ENCODE assay signal across 22 mouse cellular contexts in genomic region chr17:27081868-27082267, GRCm38 (mm10). TPM values are rescaled to one million over a fixed set of nuclear protein-coding genes. Genes with fewer than 3 reads are reported as not detected.
DNase-seq lines count a peak whose midpoint lies in the region; ATAC-seq and TF ChIP-seq lines count a peak whose summit lies in the region.
"Had no signal": no experiment of that assay in that cellular context is flagged by ENCODE, and none has a peak within 500 bp of the region (broad histone marks: within the 10 kb centered on the region; RNA-seq: fewer than 3 reads in every experiment).

No protein-coding gene starts in this region.

- H3K9me3 ChIP-seq in liver, embryonic 15.5 days (replicated peaks) = peaks cover 5% of the 10 kb centered on the region; the same call in 1 of the 2 replicates
- 0 out of 2 replicates have a peak, but pooled peaks cover 5% of the 10 kb centered on the region for H3K9me3 ChIP-seq in liver, embryonic 12.5 days (replicated peaks)
- no peaks in the 10 kb centered on the region for H3K9me3 ChIP-seq in intestine, postnatal 0 days (ENCODE audit: control insufficient read depth)
- H3K9me3 ChIP-seq in stomach, embryonic 16.5 days (replicated peaks; ENCODE audit: control insufficient read depth, low read length) = 0 out of 2 replicates have a peak, but pooled peaks cover 3% of the 10 kb centered on the region
- no peaks in the 10 kb centered on the region for H3K9me3 ChIP-seq in midbrain, embryonic 13.5 days
- H3K9me3 ChIP-seq: embryonic facial prominence, embryonic 12.5 days; heart, embryonic 15.5 days; midbrain, embryonic 12.5 days had no signal

- no peaks in the 10 kb centered on the region for H3K36me3 ChIP-seq in liver, embryonic 15.5 days (replicated peaks)
- 0 out of 2 replicates have a peak, but pooled peaks cover 3% of the 10 kb centered on the region for H3K36me3 ChIP-seq in liver, embryonic 12.5 days
- peaks cover 19% of the 10 kb centered on the region; the same call in 1 of the 2 replicates for H3K36me3 ChIP-seq in intestine, postnatal 0 days (ENCODE audit: control insufficient read depth, insufficient read depth)
- H3K36me3 ChIP-seq in stomach, embryonic 16.5 days (ENCODE audit: control insufficient read depth, insufficient read depth, low read length) = peaks cover 10% of the 10 kb centered on the region
- H3K36me3 ChIP-seq in midbrain, embryonic 13.5 days = no peaks in the 10 kb centered on the region
- H3K36me3 ChIP-seq: embryonic facial prominence, embryonic 12.5 days; heart, embryonic 15.5 days; midbrain, embryonic 12.5 days had no signal

- H3K4me1 ChIP-seq in liver, embryonic 15.5 days (replicated peaks) = peaks cover 31% of the 10 kb centered on the region
- peaks cover 35% of the 10 kb centered on the region for H3K4me1 ChIP-seq in liver, embryonic 12.5 days
- peaks cover 35% of the 10 kb centered on the region for H3K4me1 ChIP-seq in bone marrow macrophage, adult 2 months (ENCODE audit: control insufficient read depth, insufficient read depth, low read length)
- H3K4me1 ChIP-seq in intestine, postnatal 0 days (replicated peaks; ENCODE audit: control insufficient read depth, insufficient read depth, low read length) = peaks cover 10% of the 10 kb centered on the region
- H3K4me1 ChIP-seq in stomach, embryonic 16.5 days (ENCODE audit: control insufficient read depth, insufficient read depth, low read length) = peaks cover 8% of the 10 kb centered on the region; the same call in 1 of the 2 replicates
- H3K4me1 ChIP-seq in midbrain, embryonic 13.5 days (replicated peaks) = no peaks in the 10 kb centered on the region
- H3K4me1 ChIP-seq: midbrain, embryonic 12.5 days had no signal

- H3K27ac ChIP-seq in liver, embryonic 15.5 days (replicated peaks) = 0 out of 2 replicates have a peak overlapping the region, but pooled peaks have one; percentile 41
- H3K27ac ChIP-seq in liver, embryonic 12.5 days = no peak overlapping the region
- H3K27ac ChIP-seq in bone marrow macrophage, adult 2 months (ENCODE audit: insufficient read depth, low read depth, low read length) = peak overlapping the region; percentile 83
- H3K27ac ChIP-seq in intestine, postnatal 0 days (ENCODE audit: low read depth, low read length) = peak overlapping the region; percentile 60
- H3K27ac ChIP-seq in stomach, embryonic 16.5 days (ENCODE audit: low read length) = peak overlapping the region; percentile 16
- no peak overlapping the region for H3K27ac ChIP-seq in midbrain, embryonic 13.5 days
- H3K27ac ChIP-seq: embryonic facial prominence, embryonic 12.5 days; heart, embryonic 15.5 days; hindbrain, postnatal 0 days; layer of hippocampus, adult 2 months; limb, embryonic 10.5 days; midbrain, embryonic 12.5 days had no signal

- TF ChIP-seq POLR2A in bone marrow macrophage, adult 2 months (IDR thresholded peaks at IDR 0.05; ENCODE audit: borderline replicate concordance, low read depth, low read length) = no peak

- no peak for ATAC-seq in liver, embryonic 15.5 days (ENCODE audit: insufficient read depth)
- ATAC-seq in liver, embryonic 12.5 days = no peak
- no peak for ATAC-seq in intestine, postnatal 0 days
- no peak for ATAC-seq in stomach, embryonic 16.5 days (ENCODE audit: insufficient read depth, low FRiP score)
- no peak for ATAC-seq in midbrain, embryonic 13.5 days
- ATAC-seq: hindbrain, postnatal 0 days had no signal

- H3K4me2 ChIP-seq in liver, embryonic 15.5 days = peak overlapping the region; percentile 27; the same call in 1 of the 2 replicates
- no peak overlapping the region; the same call in 1 of the 2 replicates for H3K4me2 ChIP-seq in liver, embryonic 12.5 days
- H3K4me2 ChIP-seq in intestine, postnatal 0 days (replicated peaks; ENCODE audit: low read depth) = peak overlapping the region; percentile 17; the same call in 1 of the 2 replicates
- no peak overlapping the region for H3K4me2 ChIP-seq in stomach, embryonic 16.5 days (ENCODE audit: low read depth, low read length)
- H3K4me2 ChIP-seq in midbrain, embryonic 13.5 days (replicated peaks) = no peak overlapping the region
- H3K4me2 ChIP-seq: embryonic facial prominence, embryonic 12.5 days; heart, embryonic 15.5 days; midbrain, embryonic 12.5 days had no signal

- H3K9ac ChIP-seq in liver, embryonic 15.5 days = no peak overlapping the region
- H3K9ac ChIP-seq in liver, embryonic 12.5 days = no peak overlapping the region
- no peak overlapping the region for H3K9ac ChIP-seq in intestine, postnatal 0 days (ENCODE audit: low read depth, low read length)
- H3K9ac ChIP-seq in stomach, embryonic 16.5 days (ENCODE audit: low read length) = no peak overlapping the region
- no peak overlapping the region for H3K9ac ChIP-seq in midbrain, embryonic 13.5 days (replicated peaks)
- H3K9ac ChIP-seq: embryonic facial prominence, embryonic 12.5 days; heart, embryonic 15.5 days; midbrain, embryonic 12.5 days had no signal

- 44% methylated on average over 5 of the region's 5 CpGs for WGBS in liver, embryonic 15.5 days (ENCODE audit: insufficient replicate concordance)
- WGBS in liver, embryonic 12.5 days (ENCODE audit: insufficient replicate concordance) = 52% methylated on average over 5 of the region's 5 CpGs
- WGBS in intestine, postnatal 0 days = 43% methylated on average over 5 of the region's 5 CpGs
- WGBS in stomach, embryonic 16.5 days = 59% methylated on average over 5 of the region's 5 CpGs
- WGBS in midbrain, embryonic 13.5 days = 90% methylated on average over 5 of the region's 5 CpGs

- no peak for TF ChIP-seq CTCF in bone marrow macrophage, adult 2 months (IDR thresholded peaks at IDR 0.05; ENCODE audit: low read depth, low read length)
- TF ChIP-seq CTCF in intestine, postnatal 0 days (IDR thresholded peaks at IDR 0.05; ENCODE audit: low read depth) = no peak

- H3K27me3 ChIP-seq in liver, embryonic 15.5 days = no peaks in the 10 kb centered on the region
- no peaks in the 10 kb centered on the region for H3K27me3 ChIP-seq in liver, embryonic 12.5 days (replicated peaks)
- no peaks in the 10 kb centered on the region for H3K27me3 ChIP-seq in intestine, postnatal 0 days (replicated peaks; ENCODE audit: control insufficient read depth, insufficient read depth, low read length)
- no peaks in the 10 kb centered on the region for H3K27me3 ChIP-seq in stomach, embryonic 16.5 days (ENCODE audit: control insufficient read depth, insufficient read depth, low read length)
- no peaks in the 10 kb centered on the region for H3K27me3 ChIP-seq in midbrain, embryonic 13.5 days
- H3K27me3 ChIP-seq: embryonic facial prominence, embryonic 12.5 days; heart, embryonic 15.5 days had no signal

- H3K4me3 ChIP-seq in liver, embryonic 15.5 days (replicated peaks) = no peak overlapping the region
- H3K4me3 ChIP-seq in liver, embryonic 12.5 days = no peak overlapping the region
- H3K4me3 ChIP-seq in bone marrow macrophage, adult 2 months (ENCODE audit: insufficient read depth, low read length) = peak overlapping the region; percentile 30; the same call in 1 of the 2 replicates
- H3K4me3 ChIP-seq in intestine, postnatal 0 days (ENCODE audit: low read depth, low read length) = no peak overlapping the region
- H3K4me3 ChIP-seq in stomach, embryonic 16.5 days (replicated peaks; ENCODE audit: low read length) = no peak overlapping the region
- no peak overlapping the region for H3K4me3 ChIP-seq in midbrain, embryonic 13.5 days (replicated peaks)
- H3K4me3 ChIP-seq: embryonic facial prominence, embryonic 12.5 days; heart, embryonic 15.5 days; layer of hippocampus, adult 2 months; limb, embryonic 10.5 days; midbrain, embryonic 12.5 days had no signal

- DNase-seq in lung, postnatal 36 days = no peak
- DNase-seq: adrenal gland, postnatal 36 days; cerebellum, adult 11-12 months; cerebellum, postnatal 10 days; gastrocnemius, postnatal 36 days; heart, postnatal 4 days; kidney, adult 2 months; kidney, postnatal 25 days; spleen, adult 18-20 months; thymus, postnatal 36 days had no signal

RNA-seq across cellular contexts. Expression of gene Itpr3, which starts 24.8 kb away (rescaled TPM):
- 0.67 and 0.89 TPM in 2 replicates for polyA plus RNA-seq in liver, embryonic 15.5 days (2015; fragmentation: Nextera tagmentation; extraction: Ambion mirVana)
- polyA plus RNA-seq in liver, embryonic 12.5 days (2016; fragmentation: Nextera tagmentation; extraction: Ambion mirVana) = 1.2 and 1.3 TPM in 2 replicates
- 3.1 and 3.5 TPM in 2 replicates for polyA plus RNA-seq in bone marrow macrophage, adult 2 months (2012; ENCODE audit: insufficient read depth, insufficient read length, missing spikeins)
- 6.1 and 7.2 TPM in 2 replicates for polyA plus RNA-seq in intestine, postnatal 0 days (2015; fragmentation: Nextera tagmentation; extraction: Ambion mirVana)
- 15.0 and 16.7 TPM in 2 replicates for polyA plus RNA-seq in stomach, embryonic 16.5 days (2015; fragmentation: Nextera tagmentation; extraction: Ambion mirVana)
- polyA plus RNA-seq in midbrain, embryonic 13.5 days (2015; fragmentation: Nextera tagmentation; extraction: Ambion mirVana) = 0.68 and 1.3 TPM in 2 replicates

RNA-seq across cellular contexts. Expression of gene Uqcc2, which starts 51.8 kb away (rescaled TPM):
- polyA plus RNA-seq in liver, embryonic 15.5 days (2015; fragmentation: Nextera tagmentation; extraction: Ambion mirVana) = 135 and 146 TPM in 2 replicates
- 254 and 262 TPM in 2 replicates for polyA plus RNA-seq in liver, embryonic 12.5 days (2016; fragmentation: Nextera tagmentation; extraction: Ambion mirVana)
- 75.5 and 91.6 TPM in 2 replicates for polyA plus RNA-seq in bone marrow macrophage, adult 2 months (2012; ENCODE audit: insufficient read depth, insufficient read length, missing spikeins)
- 190 and 206 TPM in 2 replicates for polyA plus RNA-seq in intestine, postnatal 0 days (2015; fragmentation: Nextera tagmentation; extraction: Ambion mirVana)
- 243 and 267 TPM in 2 replicates for polyA plus RNA-seq in stomach, embryonic 16.5 days (2015; fragmentation: Nextera tagmentation; extraction: Ambion mirVana)
- 356 and 378 TPM in 2 replicates for polyA plus RNA-seq in midbrain, embryonic 13.5 days (2015; fragmentation: Nextera tagmentation; extraction: Ambion mirVana)

RNA-seq across cellular contexts. Expression of gene Bak1, which starts 53.1 kb away (rescaled TPM):
- polyA plus RNA-seq in liver, embryonic 15.5 days (2015; fragmentation: Nextera tagmentation; extraction: Ambion mirVana) = 2.0 and 2.1 TPM in 2 replicates
- polyA plus RNA-seq in liver, embryonic 12.5 days (2016; fragmentation: Nextera tagmentation; extraction: Ambion mirVana) = 2.7 and 3.2 TPM in 2 replicates
- 60.8 and 83.0 TPM in 2 replicates for polyA plus RNA-seq in bone marrow macrophage, adult 2 months (2012; ENCODE audit: insufficient read depth, insufficient read length, missing spikeins)
- polyA plus RNA-seq in intestine, postnatal 0 days (2015; fragmentation: Nextera tagmentation; extraction: Ambion mirVana) = 18.1 and 18.2 TPM in 2 replicates
- polyA plus RNA-seq in stomach, embryonic 16.5 days (2015; fragmentation: Nextera tagmentation; extraction: Ambion mirVana) = 6.7 and 7.0 TPM in 2 replicates
- polyA plus RNA-seq in midbrain, embryonic 13.5 days (2015; fragmentation: Nextera tagmentation; extraction: Ambion mirVana) = 2.4 and 3.1 TPM in 2 replicates

Comparison
In these comparisons a context has a peak if more than half of its experiments do, and no peak if none do; other contexts are left out.
1. H3K27ac ChIP-seq: peak in liver, embryonic 15.5 days (single experiment), bone marrow macrophage, adult 2 months (single experiment), intestine, postnatal 0 days (single experiment) and stomach, embryonic 16.5 days (single experiment); none in liver, embryonic 12.5 days (single experiment) and midbrain, embryonic 13.5 days (single experiment).
2. H3K4me2 ChIP-seq: peak in liver, embryonic 15.5 days (single experiment) and intestine, postnatal 0 days (single experiment); none in liver, embryonic 12.5 days (single experiment), stomach, embryonic 16.5 days (single experiment) and midbrain, embryonic 13.5 days (single experiment).